Mouse (Mus musculus) liver, embryonic 15.5 days (tissue): ENCODE data around the gene Dcp1a. TPM values are rescaled to one million over a fixed set of nuclear protein-coding genes. Genes with fewer than 3 reads are reported as not detected.

Experiments
- ATAC-seq: fragments of 200-750 bp; cut with Nextera tagmentation; 2 replicates; pipeline ENCODE4 v1.8.0; 2017; ENCODE audit warnings: moderate number of reproducible peaks, mild to moderate bottlenecking, moderate library complexity; ENCODE audit not compliant: insufficient read depth
- H3K27ac ChIP-seq: fragments of 300-500 bp; sonication (generic); replicated peaks from 2 replicates; pipeline ENCODE4 v1.5.1; 2015; ENCODE audit warnings: mild to moderate bottlenecking, inconsistent platforms
- H3K27me3 ChIP-seq: fragments of 300-500 bp; sonication (generic); 2 replicates; pipeline ENCODE4 v1.6.1; 2015; ENCODE audit warnings: mild to moderate bottlenecking, inconsistent platforms
- H3K36me3 ChIP-seq: fragments of 300-500 bp; sonication (generic); replicated peaks from 2 replicates; pipeline ENCODE4 v1.6.1; 2015; ENCODE audit warnings: moderate library complexity, mild to moderate bottlenecking, inconsistent platforms
- H3K4me1 ChIP-seq: fragments of 300-500 bp; sonication (generic); replicated peaks from 2 replicates; pipeline ENCODE4 v1.6.1; 2015; ENCODE audit warnings: inconsistent platforms
- H3K4me2 ChIP-seq: fragments of 300-500 bp; sonication (generic); 2 replicates; pipeline ENCODE4 v1.6.1; 2015; ENCODE audit warnings: moderate library complexity, mild to moderate bottlenecking, inconsistent platforms
- H3K4me3 ChIP-seq: fragments of 300-500 bp; sonication (generic); replicated peaks from 2 replicates; pipeline ENCODE4 v1.5.1; 2015; ENCODE audit warnings: mild to moderate bottlenecking, inconsistent platforms
- H3K9ac ChIP-seq: fragments of 300-500 bp; sonication (generic); 2 replicates; pipeline ENCODE4 v1.6.1; 2015; ENCODE audit warnings: moderate library complexity, mild to moderate bottlenecking, inconsistent platforms
- H3K9me3 ChIP-seq: fragments of 300-500 bp; sonication (generic); replicated peaks from 2 replicates; pipeline ENCODE4 v1.6.1; 2016; ENCODE audit warnings: inconsistent platforms
- WGBS: fragments of 180-500 bp; shearing (Covaris S2); methylation state at CpG from one replicate; pipeline ENCODE4 v1.1.7; 2015; ENCODE audit warnings: mixed read lengths; ENCODE audit not compliant: insufficient replicate concordance; 5-methylcytosine and 5-hydroxymethylcytosine counted together
- polyA plus RNA-seq: library from polyadenylated mRNA; unstranded; fragments of >200 nt; fragmentation: Nextera tagmentation; extraction: Ambion mirVana; gene quantifications from 2 replicates; pipeline ENCODE4 v1.2.1, GENCODE M21; 2015

Gene Dcp1a
- polyA plus RNA-seq, 1 experiment from 2014 or later: 7.7 TPM

DNA sequence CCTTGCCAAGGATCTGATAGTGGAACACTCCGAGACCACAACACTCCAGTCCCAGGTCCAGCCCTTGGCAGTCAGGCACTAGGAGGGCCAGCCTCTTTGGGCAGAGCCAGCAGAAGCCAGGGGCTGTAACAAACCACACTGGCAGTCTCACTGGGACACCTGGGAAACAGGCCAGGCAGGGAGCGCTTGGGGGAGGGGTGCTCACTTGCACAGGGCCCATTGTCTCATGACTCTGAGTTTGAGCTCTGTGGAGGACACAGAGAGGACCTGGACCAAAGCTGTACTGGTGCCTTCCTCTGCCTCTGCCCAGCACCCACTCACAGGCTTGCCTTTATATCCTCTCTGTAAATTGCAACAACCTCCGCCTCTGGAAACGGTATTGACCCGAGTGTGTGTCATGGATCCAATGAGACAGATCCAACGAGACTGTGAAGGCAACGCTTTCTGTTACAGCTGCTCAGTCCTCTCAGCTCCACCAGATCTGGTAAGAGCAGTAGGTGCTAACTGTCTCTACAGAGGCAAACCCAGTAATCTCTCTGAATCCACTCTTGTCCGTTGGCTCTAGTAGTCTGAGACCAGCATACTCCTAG is 68.9 kb downstream of the Dcp1a start, which contains the start of gene Tkt:
Gene Tkt (plus strand): TSS at position 229 of the 590 bp plus-strand sequence.
- H3K27ac ChIP-seq: peak within 1 kb of the TSS; percentile 94
- no peaks in the 10 kb centered on the region for H3K9me3 ChIP-seq
- H3K4me3 ChIP-seq: peak within 1 kb of the TSS; percentile 73
- peaks cover 50% of the 10 kb centered on the region for H3K4me1 ChIP-seq
- peak within 1 kb of the TSS; percentile 80 for H3K9ac ChIP-seq
- H3K4me2 ChIP-seq: peak within 1 kb of the TSS; percentile 95
- peak; percentile 36 for ATAC-seq
- H3K36me3 ChIP-seq: peaks cover 3% of the 10 kb centered on the region; the same call in 1 of the 2 replicates
- H3K27me3 ChIP-seq: no peaks in the 10 kb centered on the region
- WGBS: 20% methylated on average over 8 of the region's 8 CpGs

- WGBS: under 1% methylated on average over 69 of the region's 69 CpGs
- peak overlapping the region; percentile 94 for H3K27ac ChIP-seq
- peaks cover 9% of the 10 kb centered on the region; the same call in 1 of the 2 replicates for H3K36me3 ChIP-seq
- no peaks in the 10 kb centered on the region for H3K27me3 ChIP-seq
- peak overlapping the region; percentile 73 for H3K4me3 ChIP-seq
- H3K9ac ChIP-seq: peak overlapping the region; percentile 80
- ATAC-seq: peak; percentile 93
- H3K9me3 ChIP-seq: no peaks in the 10 kb centered on the region
- H3K4me2 ChIP-seq: peak overlapping the region; percentile 95
- H3K4me1 ChIP-seq: peaks cover 59% of the 10 kb centered on the region
These were observed 69.8 kb downstream of the Dcp1a start for GRCm38 (mm10) chr14:30548965-30549776.

DNA sequence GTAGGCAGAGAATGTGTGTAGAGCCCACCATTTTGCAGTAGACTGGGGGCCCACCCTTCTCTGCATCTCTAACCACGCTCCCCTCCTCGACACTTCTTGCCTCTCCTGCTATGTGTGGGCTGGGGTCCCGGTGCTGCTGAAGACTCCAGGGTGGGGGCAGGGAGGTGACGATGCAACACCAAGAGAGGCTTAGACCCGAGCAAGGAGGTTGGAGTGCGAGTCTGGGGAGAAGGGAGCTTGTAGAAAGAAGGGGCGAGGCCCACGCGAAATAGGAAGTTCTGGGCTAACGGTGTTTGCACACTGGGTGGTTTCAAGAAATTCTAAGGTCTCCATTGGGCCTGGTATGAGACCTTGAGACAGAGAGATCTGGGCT is 70.4 kb downstream of the Dcp1a start:
- Histone ChIP-seq H3K4me2 (peak overlapping the region; percentile 95), H3K27me3 (no peaks in the 10 kb centered on the region), H3K27ac (peak overlapping the region; percentile 94), H3K4me1 (peaks cover 65% of the 10 kb centered on the region), H3K36me3 (peaks cover 12% of the 10 kb centered on the region), H3K9me3 (no peaks in the 10 kb centered on the region), H3K9ac (peak overlapping the region; percentile 80), H3K4me3 (peak overlapping the region; percentile 73)
- no peak for ATAC-seq
- 0% methylated on average over 10 of the region's 10 CpGs for WGBS

DNA sequence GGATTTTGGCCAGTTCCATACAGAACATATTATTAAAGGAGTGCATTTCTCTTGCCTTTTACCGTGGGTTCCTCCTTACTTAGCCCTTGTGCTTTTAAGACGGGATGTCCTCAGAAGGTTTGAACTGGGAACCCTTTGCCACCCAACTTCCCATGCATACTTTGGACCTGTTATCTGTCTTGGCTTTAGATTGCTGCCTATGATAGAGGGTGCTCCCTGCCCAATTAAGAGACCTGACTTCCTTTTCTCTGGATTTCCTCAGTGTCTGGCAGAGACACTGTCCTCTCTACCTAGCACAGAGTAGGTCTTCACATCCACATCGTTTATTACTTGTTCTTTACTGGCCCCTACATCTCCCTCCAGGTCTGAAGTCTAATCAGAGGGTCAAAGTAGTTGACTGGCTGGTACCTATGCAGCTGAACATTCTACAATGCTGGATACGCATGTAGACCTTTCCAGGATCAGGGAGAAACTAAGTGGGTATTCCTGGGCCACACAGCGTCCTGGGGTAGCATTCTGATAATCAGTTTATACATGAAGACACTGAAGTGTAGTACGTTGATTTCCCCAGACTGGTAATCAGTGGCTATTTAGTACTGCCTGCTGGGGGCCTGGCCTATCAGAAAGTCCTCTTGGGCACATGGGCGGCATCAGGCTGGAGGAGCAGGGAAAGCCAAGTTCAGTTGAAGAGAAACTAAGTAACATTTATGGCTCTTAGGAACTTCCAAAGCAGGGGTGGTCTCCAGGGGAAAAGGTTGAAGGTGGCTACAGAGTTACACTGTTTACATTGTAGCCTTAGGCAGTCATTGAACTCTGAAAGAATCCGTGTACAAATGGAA is 71.1 kb downstream of the Dcp1a start:
- Histone ChIP-seq H3K4me3 (peak overlapping the region; percentile 73), H3K9me3 (no peaks in the 10 kb centered on the region), H3K4me1 (peaks cover 63% of the 10 kb centered on the region), H3K36me3 (peaks cover 15% of the 10 kb centered on the region), H3K4me2 (peak overlapping the region; percentile 95), H3K27ac (peak overlapping the region; percentile 94), H3K9ac (peak overlapping the region; percentile 80), H3K27me3 (no peaks in the 10 kb centered on the region)
- WGBS: 16% methylated on average over 8 of the region's 8 CpGs
- no peak for ATAC-seq

- no peaks in the 10 kb centered on the region for H3K27me3 ChIP-seq
- peak overlapping the region; percentile 73 for H3K4me3 ChIP-seq
- peaks cover 62% of the 10 kb centered on the region for H3K4me1 ChIP-seq
- no peak for ATAC-seq
- peak overlapping the region; percentile 94; the same call in 1 of the 2 replicates for H3K27ac ChIP-seq
- H3K36me3 ChIP-seq: peaks cover 25% of the 10 kb centered on the region
- H3K4me2 ChIP-seq: peak overlapping the region; percentile 95
- 52% methylated on average over 5 of the region's 5 CpGs for WGBS
- H3K9ac ChIP-seq: no peak overlapping the region
- H3K9me3 ChIP-seq: no peaks in the 10 kb centered on the region
These were observed 72.2 kb downstream of the Dcp1a start for GRCm38 (mm10) chr14:30551509-30551908.

DNA sequence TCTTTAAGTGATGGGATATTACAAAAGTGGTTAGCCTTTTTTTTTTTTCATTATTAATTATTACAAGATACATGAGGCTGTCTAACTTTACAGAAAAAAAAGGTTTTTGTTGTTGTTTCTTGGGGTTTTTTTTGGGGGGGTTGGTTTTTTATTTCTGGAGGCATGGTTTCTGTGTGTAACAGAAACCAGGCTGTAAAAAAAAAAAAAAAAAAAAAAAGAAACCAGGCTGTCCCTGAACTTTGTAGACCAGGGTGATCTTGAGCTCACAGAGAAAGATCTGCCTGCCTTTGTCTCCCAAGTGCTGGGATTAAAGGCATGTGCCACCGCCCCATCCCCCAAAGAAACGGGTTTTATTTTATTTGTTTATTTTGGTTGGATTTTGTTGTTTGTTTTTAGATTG is 72.6 kb downstream of the Dcp1a start:
- 88% methylated on average over 2 of the region's 2 CpGs for WGBS
- H3K36me3 ChIP-seq: peaks cover 29% of the 10 kb centered on the region
- no peak for ATAC-seq

GRCm38 (mm10) chr14:30553185-30553584 is 73.8 kb downstream of the Dcp1a start:
- no peaks in the 10 kb centered on the region for H3K9me3 ChIP-seq
- 0 out of 2 replicates have a peak overlapping the region, but pooled peaks have one; percentile 3 for H3K4me3 ChIP-seq
- 0 out of 2 replicates have a peak overlapping the region, but pooled peaks have one; percentile 20 for H3K27ac ChIP-seq
- no peak for ATAC-seq
- 80% methylated on average over 4 of the region's 4 CpGs for WGBS
- no peak overlapping the region for H3K9ac ChIP-seq
- peaks cover 67% of the 10 kb centered on the region for H3K4me1 ChIP-seq
- peaks cover 41% of the 10 kb centered on the region for H3K36me3 ChIP-seq
- H3K27me3 ChIP-seq: no peaks in the 10 kb centered on the region
- peak overlapping the region; percentile 34 for H3K4me2 ChIP-seq

More for the DNA sequence above, 72.6 kb downstream of the Dcp1a start:
- Histone ChIP-seq H3K27me3 (no peaks in the 10 kb centered on the region), H3K4me3 (0 out of 2 replicates have a peak overlapping the region, but pooled peaks have one; percentile 73), H3K4me1 (peaks cover 62% of the 10 kb centered on the region), H3K9me3 (no peaks in the 10 kb centered on the region), H3K4me2 (peak overlapping the region; percentile 95), H3K27ac (no peak overlapping the region), H3K9ac (no peak overlapping the region)

GRCm38 (mm10) chr14:30556651-30557050 is 77.3 kb downstream of the Dcp1a start:
- WGBS: 71% methylated on average over 2 of the region's 2 CpGs
- no peak overlapping the region for H3K4me2 ChIP-seq
- peaks cover 56% of the 10 kb centered on the region for H3K4me1 ChIP-seq
- H3K27ac ChIP-seq: no peak overlapping the region
- H3K36me3 ChIP-seq: peaks cover 76% of the 10 kb centered on the region
- ATAC-seq: no peak
- no peaks in the 10 kb centered on the region for H3K27me3 ChIP-seq
- H3K9ac ChIP-seq: no peak overlapping the region
- no peak overlapping the region for H3K4me3 ChIP-seq
- no peaks in the 10 kb centered on the region for H3K9me3 ChIP-seq

- peaks cover 53% of the 10 kb centered on the region for H3K4me1 ChIP-seq
- no peaks in the 10 kb centered on the region for H3K9me3 ChIP-seq
- no peak overlapping the region for H3K9ac ChIP-seq
- H3K4me3 ChIP-seq: no peak overlapping the region
- no peaks in the 10 kb centered on the region for H3K27me3 ChIP-seq
- H3K27ac ChIP-seq: 0 out of 2 replicates have a peak overlapping the region, but pooled peaks have one; percentile 14
- no peak for ATAC-seq
- 72% methylated on average over 9 of the region's 9 CpGs for WGBS
- H3K4me2 ChIP-seq: no peak overlapping the region
- peaks cover 79% of the 10 kb centered on the region for H3K36me3 ChIP-seq
These were observed 78.4 kb downstream of the Dcp1a start for GRCm38 (mm10) chr14:30557730-30558129.

- peaks cover 86% of the 10 kb centered on the region for H3K36me3 ChIP-seq
- no peak overlapping the region for H3K4me2 ChIP-seq
- H3K4me3 ChIP-seq: no peak overlapping the region
- H3K27me3 ChIP-seq: no peaks in the 10 kb centered on the region
- H3K27ac ChIP-seq: no peak overlapping the region
- H3K4me1 ChIP-seq: peaks cover 54% of the 10 kb centered on the region
- H3K9me3 ChIP-seq: no peaks in the 10 kb centered on the region
- no peak overlapping the region for H3K9ac ChIP-seq
- 88% methylated on average over 17 of the region's 17 CpGs for WGBS
- no peak for ATAC-seq
These were observed 80.1 kb downstream of the Dcp1a start for GRCm38 (mm10) chr14:30559321-30559850.
